Mouse (Mus musculus): ENCODE measurements at regions not wholly inside any gene's neighbourhood (a gene's known extent, or its start where the extent isn't known, plus 50 kb on each side); places are given as distances from the start of the nearest gene placed in this dataset.

GRCm38 (mm10) chr2:45554707-45555106 is 437.5 kb upstream of the Zeb2 start:
- DNase-seq (ENCODE audit: low spot score) = no peak
- WGBS = 53% methylated on average over 4 of the region's 4 CpGs
- TF ChIP-seq EP300 (IDR thresholded peaks at IDR 0.05) = no peak
- no peak for TF ChIP-seq CTCF (IDR thresholded peaks at IDR 0.05)
- H3K36me3 ChIP-seq (ENCODE audit: insufficient read depth, low read length) = no peaks in the 10 kb centered on the region
- no peak overlapping the region for H3K27ac ChIP-seq (ENCODE audit: low read length)
- no peaks in the 10 kb centered on the region for H3K9me3 ChIP-seq (ENCODE audit: low read length)
- ATAC-seq = no peak
- H3K4me1 ChIP-seq (ENCODE audit: insufficient read depth, low read depth, low read length) = no peaks in the 10 kb centered on the region
- H3K4me3 ChIP-seq (ENCODE audit: low read depth, low read length) = no peak overlapping the region
- H3K27me3 ChIP-seq (replicated peaks; ENCODE audit: insufficient read depth, low read length) = no peaks in the 10 kb centered on the region
- no peak overlapping the region for H3K4me2 ChIP-seq (replicated peaks; ENCODE audit: low read depth, low read length)
- no peak overlapping the region for H3K9ac ChIP-seq (replicated peaks; ENCODE audit: low read depth)

GRCm38 (mm10) chr2:45541394-45541793 is 424.2 kb upstream of the Zeb2 start:
- Histone ChIP-seq H3K9me3 (ENCODE audit: low read length) (no peaks in the 10 kb centered on the region), H3K27ac (ENCODE audit: low read length) (no peak overlapping the region), H3K4me1 (ENCODE audit: insufficient read depth, low read depth, low read length) (no peaks in the 10 kb centered on the region), H3K4me2 (replicated peaks; ENCODE audit: low read depth, low read length) (no peak overlapping the region), H3K4me3 (ENCODE audit: low read depth, low read length) (no peak overlapping the region), H3K9ac (replicated peaks; ENCODE audit: low read depth) (no peak overlapping the region), H3K36me3 (ENCODE audit: insufficient read depth, low read length) (no peaks in the 10 kb centered on the region), H3K27me3 (replicated peaks; ENCODE audit: insufficient read depth, low read length) (no peaks in the 10 kb centered on the region)
- 85% methylated on average over 3 of the region's 3 CpGs for WGBS
- TF ChIP-seq EP300 (IDR thresholded peaks at IDR 0.05) (no peak), CTCF (IDR thresholded peaks at IDR 0.05) (no peak)
- ATAC-seq (no peak), DNase-seq (ENCODE audit: low spot score) (no peak)

GRCm38 (mm10) chr2:45538950-45539349 is 421.8 kb upstream of the Zeb2 start:
- 66% methylated on average over 12 of the region's 12 CpGs for WGBS
- TF ChIP-seq EP300 (IDR thresholded peaks at IDR 0.05) (no peak), CTCF (IDR thresholded peaks at IDR 0.05) (no peak)
- Histone ChIP-seq H3K27ac (ENCODE audit: low read length) (no peak overlapping the region), H3K4me3 (ENCODE audit: low read depth, low read length) (no peak overlapping the region), H3K27me3 (replicated peaks; ENCODE audit: insufficient read depth, low read length) (no peaks in the 10 kb centered on the region), H3K9ac (replicated peaks; ENCODE audit: low read depth) (no peak overlapping the region), H3K4me2 (replicated peaks; ENCODE audit: low read depth, low read length) (no peak overlapping the region), H3K9me3 (ENCODE audit: low read length) (no peaks in the 10 kb centered on the region), H3K4me1 (ENCODE audit: insufficient read depth, low read depth, low read length) (no peaks in the 10 kb centered on the region), H3K36me3 (ENCODE audit: insufficient read depth, low read length) (no peaks in the 10 kb centered on the region)
- DNase-seq (ENCODE audit: low spot score) (no peak), ATAC-seq (no peak)

GRCm38 (mm10) chr2:45537722-45538121 is 420.5 kb upstream of the Zeb2 start:
- WGBS = 59% methylated on average over 7 of the region's 7 CpGs
- Histone ChIP-seq H3K9ac (replicated peaks; ENCODE audit: low read depth) (no peak overlapping the region), H3K36me3 (ENCODE audit: insufficient read depth, low read length) (no peaks in the 10 kb centered on the region), H3K27ac (ENCODE audit: low read length) (no peak overlapping the region), H3K4me2 (replicated peaks; ENCODE audit: low read depth, low read length) (0 out of 2 replicates have a peak overlapping the region, but pooled peaks have one; percentile 11), H3K4me3 (ENCODE audit: low read depth, low read length) (no peak overlapping the region), H3K4me1 (ENCODE audit: insufficient read depth, low read depth, low read length) (no peaks in the 10 kb centered on the region), H3K9me3 (ENCODE audit: low read length) (no peaks in the 10 kb centered on the region), H3K27me3 (replicated peaks; ENCODE audit: insufficient read depth, low read length) (no peaks in the 10 kb centered on the region)
- ATAC-seq = no peak
- TF ChIP-seq CTCF (IDR thresholded peaks at IDR 0.05) (no peak), EP300 (IDR thresholded peaks at IDR 0.05) (no peak)
- DNase-seq (ENCODE audit: low spot score) = peak; percentile 39

GRCm38 (mm10) chr2:45534806-45535205 is 417.6 kb upstream of the Zeb2 start:
- peak; percentile 74 for ATAC-seq
- Histone ChIP-seq H3K4me2 (replicated peaks; ENCODE audit: low read depth, low read length) (no peak overlapping the region), H3K4me1 (ENCODE audit: insufficient read depth, low read depth, low read length) (no peaks in the 10 kb centered on the region), H3K36me3 (ENCODE audit: insufficient read depth, low read length) (no peaks in the 10 kb centered on the region), H3K9ac (replicated peaks; ENCODE audit: low read depth) (no peak overlapping the region), H3K27me3 (replicated peaks; ENCODE audit: insufficient read depth, low read length) (no peaks in the 10 kb centered on the region), H3K4me3 (ENCODE audit: low read depth, low read length) (no peak overlapping the region), H3K9me3 (ENCODE audit: low read length) (no peaks in the 10 kb centered on the region), H3K27ac (ENCODE audit: low read length) (no peak overlapping the region)
- 37% methylated on average over 5 of the region's 5 CpGs for WGBS
- TF ChIP-seq CTCF (IDR thresholded peaks at IDR 0.05) (no peak), EP300 (IDR thresholded peaks at IDR 0.05) (peak; percentile 60; the same call in 1 of the 2 replicates)
- peak; percentile 50 for DNase-seq (ENCODE audit: low spot score)

- Histone ChIP-seq H3K4me3 (ENCODE audit: low read depth, low read length) (no peak overlapping the region), H3K36me3 (ENCODE audit: insufficient read depth, low read length) (no peaks in the 10 kb centered on the region), H3K27ac (ENCODE audit: low read length) (no peak overlapping the region), H3K27me3 (replicated peaks; ENCODE audit: insufficient read depth, low read length) (no peaks in the 10 kb centered on the region), H3K9me3 (ENCODE audit: low read length) (no peaks in the 10 kb centered on the region), H3K4me2 (replicated peaks; ENCODE audit: low read depth, low read length) (no peak overlapping the region), H3K9ac (replicated peaks; ENCODE audit: low read depth) (no peak overlapping the region), H3K4me1 (ENCODE audit: insufficient read depth, low read depth, low read length) (no peaks in the 10 kb centered on the region)
- ATAC-seq (no peak), DNase-seq (ENCODE audit: low spot score) (no peak)
- 66% methylated on average over 5 of the region's 5 CpGs for WGBS
- TF ChIP-seq EP300 (IDR thresholded peaks at IDR 0.05) (no peak), CTCF (IDR thresholded peaks at IDR 0.05) (no peak)
These were observed 405.1 kb upstream of the Zeb2 start for GRCm38 (mm10) chr2:45522310-45522709.

GRCm38 (mm10) chr2:45519550-45520152 is 402.5 kb upstream of the Zeb2 start:
- TF ChIP-seq CTCF (IDR thresholded peaks at IDR 0.05) = no peak
- no peak for TF ChIP-seq EP300 (IDR thresholded peaks at IDR 0.05)
- DNase-seq (ENCODE audit: low spot score) (no peak), ATAC-seq (no peak)
- Histone ChIP-seq H3K27ac (ENCODE audit: low read length) (no peak overlapping the region), H3K4me1 (ENCODE audit: insufficient read depth, low read depth, low read length) (no peaks in the 10 kb centered on the region), H3K36me3 (ENCODE audit: insufficient read depth, low read length) (no peaks in the 10 kb centered on the region), H3K4me2 (replicated peaks; ENCODE audit: low read depth, low read length) (no peak overlapping the region), H3K27me3 (replicated peaks; ENCODE audit: insufficient read depth, low read length) (no peaks in the 10 kb centered on the region), H3K9ac (replicated peaks; ENCODE audit: low read depth) (no peak overlapping the region), H3K4me3 (ENCODE audit: low read depth, low read length) (no peak overlapping the region), H3K9me3 (ENCODE audit: low read length) (no peaks in the 10 kb centered on the region)
- 31% methylated on average over 4 of the region's 4 CpGs for WGBS

Data from lung, postnatal 0 days (tissue).